Mouse (Mus musculus) lung, postnatal 14 days (tissue): ENCODE results near the gene Nr5a2.

Experiments
- DNase-seq: peaks from one replicate; pipeline ENCODE4 v3.0.0; 2021

The Nr5a2 gene

DNA sequence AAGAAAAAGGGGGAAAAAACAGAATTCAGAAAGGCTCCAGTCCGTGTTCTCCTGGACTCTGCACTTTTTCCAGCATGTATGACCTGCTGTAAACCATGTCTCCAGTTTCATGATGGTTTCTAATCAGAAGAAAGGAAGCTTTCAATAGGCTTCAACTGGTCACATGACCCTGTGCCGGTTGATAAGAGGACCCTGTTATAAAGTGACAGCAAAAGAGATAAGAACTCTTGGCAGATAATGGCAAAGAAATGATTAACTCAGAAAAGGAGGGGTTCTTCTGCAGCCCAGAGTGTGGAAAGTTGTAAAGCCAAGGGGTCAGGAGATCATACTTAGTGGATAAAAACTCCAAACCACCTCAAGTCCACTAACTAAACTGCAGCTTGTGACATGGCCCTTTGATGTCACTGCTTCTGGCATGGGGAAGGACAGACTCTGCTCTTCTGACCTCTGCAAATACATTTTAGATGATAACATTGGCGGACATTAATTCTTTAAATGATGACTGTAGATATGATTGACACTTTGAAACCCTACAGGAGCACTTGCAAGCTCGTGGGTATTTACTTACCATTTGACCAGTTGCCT lies at the start of gene Nr5a2:
Gene Nr5a2 (minus strand): TSS at position 21 of the 585 bp plus-strand sequence.
- DNase-seq, result no peak

DNA sequence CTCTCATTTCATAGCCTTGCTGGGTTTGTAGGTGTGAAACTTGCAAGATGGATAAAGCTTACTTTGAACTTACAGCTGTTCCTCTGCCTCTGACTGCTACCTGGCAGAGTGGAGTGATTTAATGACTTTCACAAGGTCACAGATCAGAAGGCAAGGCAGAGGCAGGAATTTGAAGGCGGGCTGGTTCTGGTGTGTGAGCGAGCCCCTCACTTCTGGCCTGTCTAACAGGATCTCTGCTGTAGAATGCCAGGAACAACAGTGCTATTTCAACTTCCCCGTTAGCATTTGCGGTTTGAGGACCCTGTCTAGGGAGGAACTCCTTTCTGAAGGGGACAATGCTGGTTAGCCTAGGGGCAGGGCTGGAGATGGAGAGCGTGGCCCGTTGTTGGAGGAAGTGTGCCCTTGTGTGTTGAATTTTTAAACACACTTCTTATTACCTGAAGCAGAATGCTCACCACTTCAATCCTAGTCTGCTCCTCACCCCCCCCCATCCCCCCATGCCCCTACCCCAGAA lies 48.5 kb upstream of the Nr5a2 start:
- no peak for DNase-seq

DNA sequence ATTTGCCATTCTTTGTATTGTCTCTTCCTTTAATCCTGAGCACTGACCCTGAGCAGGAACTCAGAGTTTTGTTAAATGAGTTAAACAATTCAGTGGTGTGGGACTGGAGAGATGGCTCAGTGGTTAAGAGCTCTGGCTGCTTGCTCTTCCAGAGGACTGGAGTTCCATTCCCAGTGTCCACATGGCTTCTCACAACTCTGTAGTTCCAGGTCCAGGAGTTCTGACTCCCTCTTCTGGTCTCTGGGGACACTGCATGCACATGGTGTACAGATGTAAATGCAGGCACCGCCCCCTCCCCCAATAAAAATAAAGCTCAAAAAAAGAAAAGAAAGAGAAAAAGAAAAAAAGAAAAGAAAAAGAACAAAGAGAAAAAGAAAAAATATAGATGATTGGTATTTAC lies 43.6 kb upstream of the Nr5a2 start:
- DNase-seq, result no peak

DNA sequence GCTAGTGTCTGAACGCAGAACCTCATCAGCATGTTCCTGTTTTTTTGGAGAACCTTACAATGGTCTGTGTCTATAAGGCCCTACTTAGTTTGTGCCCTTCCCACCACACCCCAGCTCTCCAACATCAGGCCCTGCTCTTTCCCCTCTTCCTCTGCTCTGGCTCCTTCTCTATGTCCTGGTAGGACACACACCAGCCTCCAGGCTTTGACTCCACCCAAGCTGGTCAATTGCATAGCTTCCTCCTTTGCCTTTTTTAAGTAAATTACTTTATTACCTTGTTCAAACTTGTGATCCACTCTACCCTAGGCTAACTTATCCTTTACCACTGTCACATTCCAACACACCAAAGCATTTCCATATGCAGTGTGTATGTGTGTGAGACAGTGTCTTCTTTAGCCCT lies 42.9 kb upstream of the Nr5a2 start:
- DNase-seq, result no peak

DNA sequence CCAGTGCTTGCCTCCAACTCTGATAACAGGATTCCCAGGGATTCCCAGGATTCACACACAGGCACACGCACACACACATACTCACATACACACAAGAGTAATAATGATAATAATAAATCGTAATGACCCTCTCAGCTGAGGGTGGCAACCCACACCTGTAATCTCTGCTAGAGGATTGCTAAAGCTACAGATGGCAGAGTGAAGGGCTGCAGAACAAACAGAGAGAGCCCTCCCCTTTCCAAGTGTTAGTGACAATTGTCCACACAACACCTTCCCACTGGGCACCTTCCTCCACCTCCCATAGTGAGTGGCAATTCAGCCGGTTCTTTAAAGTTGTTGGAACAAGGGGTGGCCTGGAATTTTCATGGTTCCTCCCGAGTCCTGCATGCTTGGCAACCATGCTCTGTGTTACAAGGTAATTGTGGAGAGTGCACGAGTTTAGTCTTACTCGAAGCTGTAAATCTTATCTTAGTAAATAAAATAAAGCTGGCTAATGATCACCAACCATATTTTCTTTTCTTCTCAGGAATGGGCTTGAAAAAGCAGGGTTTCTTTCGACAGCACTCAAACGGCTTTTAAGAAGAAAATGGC lies 31.6 kb upstream of the Nr5a2 start:
- no peak for DNase-seq

DNA sequence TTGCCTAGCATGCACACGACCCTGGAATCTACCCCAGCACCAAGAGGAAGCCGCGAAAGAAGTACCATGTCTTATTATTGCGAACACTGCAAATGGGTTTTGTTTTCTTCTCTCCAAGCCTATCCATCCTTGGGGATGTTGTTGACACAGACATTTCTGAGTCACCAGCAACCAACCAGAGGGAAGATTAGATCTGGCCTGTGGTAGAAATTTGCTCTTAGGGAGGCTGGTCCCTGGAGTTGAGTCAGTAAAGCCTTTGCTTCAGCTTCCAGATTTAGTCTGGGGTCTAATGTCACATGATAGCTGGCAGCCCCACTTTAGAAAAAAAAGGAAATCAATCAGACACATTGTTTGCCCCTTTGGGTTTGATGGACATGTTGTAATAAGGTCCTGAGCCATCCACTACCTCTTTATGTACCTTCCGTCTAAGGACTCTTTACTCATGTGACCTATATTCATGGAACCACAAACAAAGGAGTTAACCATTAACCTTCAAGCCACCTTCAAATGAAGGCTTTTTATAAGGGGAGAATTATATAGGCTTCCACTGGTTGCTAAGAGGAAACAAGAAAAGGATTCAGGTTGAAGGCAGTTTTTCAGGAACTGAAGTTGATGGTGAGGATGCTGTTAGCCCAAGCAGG lies 20.1 kb upstream of the Nr5a2 start:
- DNase-seq, result no peak

DNA sequence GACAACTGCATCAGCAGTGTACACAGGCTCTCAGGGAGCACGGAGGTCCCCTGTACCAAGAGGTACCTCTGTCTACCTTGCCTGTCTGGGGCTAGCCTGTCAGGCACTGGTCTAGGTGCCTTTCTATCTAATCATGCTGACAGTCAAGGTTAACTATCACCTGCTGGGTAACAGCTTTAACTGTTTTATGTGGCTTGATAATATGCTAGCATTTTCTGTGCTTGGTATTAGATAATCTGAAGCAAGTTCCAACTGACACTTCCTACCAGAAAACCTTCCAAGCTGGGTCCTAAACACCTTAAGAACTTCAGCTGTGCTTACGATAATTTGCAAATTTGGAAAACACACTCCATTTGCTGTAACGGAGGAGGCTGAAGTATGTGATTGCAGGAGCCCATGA lies 17.6 kb upstream of the Nr5a2 start:
- no peak for DNase-seq

DNA sequence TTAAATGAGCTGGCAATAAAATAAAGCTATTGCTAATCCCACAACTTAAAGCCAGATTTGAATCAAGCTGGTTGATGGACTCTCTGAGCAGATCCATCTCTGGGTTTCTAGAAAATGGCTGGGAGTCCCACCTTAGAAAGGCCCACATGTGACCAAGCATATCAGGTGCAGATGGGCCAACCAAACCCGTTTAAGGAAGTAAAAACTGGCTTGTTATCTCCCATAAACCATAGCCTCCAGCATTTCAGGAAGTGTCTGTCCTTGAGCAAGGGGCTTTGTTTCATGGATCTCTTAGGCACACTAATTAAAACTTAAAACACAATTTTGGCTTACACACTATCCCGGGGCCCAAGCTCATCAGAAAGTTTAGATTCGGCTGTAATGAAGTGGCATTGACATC lies 13.8 kb upstream of the Nr5a2 start:
- DNase-seq, result no peak

DNA sequence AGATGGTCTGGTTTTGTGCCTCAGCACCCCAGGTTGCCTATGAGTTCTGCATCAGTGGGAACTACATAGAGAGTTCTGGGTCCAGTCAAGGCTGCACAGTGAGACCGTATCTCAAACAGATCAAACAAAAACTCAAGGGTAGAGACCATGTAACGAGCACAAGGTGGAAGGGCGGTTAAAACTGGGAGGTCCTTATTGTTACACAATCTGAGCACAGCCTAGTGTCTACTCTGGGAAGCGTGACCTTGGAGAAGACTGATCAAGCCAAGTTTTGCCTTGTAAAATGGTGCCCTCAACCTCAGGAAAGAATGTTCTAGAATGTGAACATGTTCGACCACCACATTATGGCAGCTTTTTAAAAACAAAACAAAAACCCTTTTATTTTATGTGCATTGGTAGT lies 12.8 kb upstream of the Nr5a2 start:
- DNase-seq, result no peak

DNA sequence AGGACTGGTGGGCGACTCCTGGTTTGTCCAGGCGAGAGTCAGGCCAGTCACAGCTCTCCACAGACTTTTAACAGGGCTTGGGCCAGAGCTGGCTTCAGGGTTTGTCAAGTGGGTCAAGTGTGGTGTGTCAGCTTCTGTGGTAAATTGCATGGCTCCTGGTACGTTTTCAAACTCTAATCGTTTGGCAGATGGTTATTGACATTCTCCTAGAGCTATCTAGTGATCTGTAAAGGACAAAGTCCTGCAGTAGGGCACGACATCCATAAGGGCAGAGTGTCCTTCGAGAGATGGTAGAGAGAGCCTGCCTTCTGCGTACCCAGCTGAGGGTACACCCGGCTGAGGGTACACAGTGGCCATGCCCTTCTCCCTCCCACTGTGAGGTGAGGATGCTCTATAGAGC lies 10.7 kb upstream of the Nr5a2 start:
- DNase-seq, result no peak

DNA sequence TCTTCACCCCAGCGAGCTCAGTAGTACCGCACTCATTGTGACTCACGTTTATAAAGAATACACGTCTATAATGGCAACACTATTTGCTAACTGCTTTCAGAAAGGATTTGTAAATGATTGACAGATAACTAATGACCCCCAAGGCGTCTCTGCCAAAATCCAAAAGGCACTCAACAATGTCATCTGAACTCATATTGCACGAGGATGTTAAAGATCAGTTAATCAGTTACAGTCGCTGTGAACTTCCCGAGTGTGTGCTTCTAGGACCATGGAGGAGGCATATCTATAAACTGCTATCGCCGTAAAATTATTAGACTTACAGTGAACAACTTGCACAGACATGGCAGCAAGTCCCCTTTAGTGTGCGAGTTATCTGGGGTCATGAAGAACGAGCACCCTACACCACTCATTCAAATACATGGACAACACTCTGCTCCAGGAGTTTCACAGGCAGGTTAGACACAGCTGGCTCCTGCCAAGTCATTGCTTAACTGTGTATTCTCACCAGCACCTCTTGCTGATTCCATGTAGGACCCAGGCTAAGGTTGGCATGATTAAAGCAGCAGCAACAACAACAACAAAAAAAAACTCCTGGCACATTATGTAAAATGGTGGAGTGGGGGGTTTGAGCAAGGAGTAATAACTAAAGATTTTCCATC lies 6.6 kb upstream of the Nr5a2 start:
- no peak for DNase-seq

DNA sequence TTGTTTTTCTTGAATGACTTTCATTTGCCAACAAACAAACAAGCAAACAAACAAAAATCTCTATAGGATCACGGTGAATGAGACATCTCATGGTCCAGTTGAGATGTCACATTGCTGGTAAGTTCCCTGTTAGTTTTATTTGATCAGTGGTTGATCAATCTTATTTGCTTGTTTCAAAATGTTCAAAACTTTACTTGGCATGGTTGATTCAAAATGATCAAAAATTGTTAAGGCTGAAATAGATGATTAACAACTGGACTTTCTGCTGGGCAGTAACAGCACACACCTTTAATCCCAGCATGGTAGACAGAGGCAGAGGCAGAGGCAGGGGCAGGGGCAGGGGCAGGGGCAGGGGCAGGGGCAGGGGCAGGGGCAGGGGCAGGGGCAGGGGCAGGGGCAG lies 757 bp downstream of the Nr5a2 start:
- DNase-seq, result no peak

DNA sequence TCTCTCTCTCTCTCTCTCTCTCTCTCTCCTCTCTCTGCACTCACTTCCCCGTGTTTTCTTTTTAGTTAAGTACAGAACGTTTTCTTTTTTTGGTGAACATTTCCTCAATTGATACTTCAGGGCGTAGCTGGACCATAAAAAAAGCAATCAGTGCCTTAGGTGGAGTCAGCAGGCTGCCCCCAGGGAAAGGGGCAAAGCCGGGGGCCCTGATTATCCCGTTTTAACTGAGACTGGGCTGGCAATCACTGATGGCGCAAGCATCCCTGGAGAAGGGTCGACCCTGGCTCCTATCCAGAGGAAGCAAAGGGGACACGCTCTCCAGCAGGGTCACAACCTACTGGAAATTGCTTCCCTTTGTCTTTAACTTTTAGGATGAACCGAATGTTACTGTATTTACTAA lies 1.6 kb downstream of the Nr5a2 start:
- DNase-seq, result no peak

DNA sequence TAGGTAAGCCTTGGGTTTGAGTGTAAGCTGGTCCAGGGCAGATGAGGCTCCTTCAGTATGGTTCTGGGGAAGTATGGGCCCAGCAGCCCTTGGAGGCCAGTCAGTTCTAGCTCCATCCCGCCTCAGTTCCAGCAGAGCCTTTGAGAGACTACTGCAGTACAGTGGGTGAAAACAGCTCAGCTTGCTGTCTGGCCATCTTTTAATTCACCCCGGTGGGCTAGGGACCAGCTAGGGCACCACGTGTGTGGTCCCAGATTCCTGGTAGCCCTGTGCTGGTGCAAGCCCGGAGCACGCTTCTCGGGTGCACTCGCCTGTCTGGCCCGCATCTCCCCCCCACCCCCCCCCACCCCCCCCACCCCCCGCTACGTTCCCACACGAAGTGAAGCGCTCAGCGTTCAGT lies 2.1 kb downstream of the Nr5a2 start:
- DNase-seq, result no peak

DNA sequence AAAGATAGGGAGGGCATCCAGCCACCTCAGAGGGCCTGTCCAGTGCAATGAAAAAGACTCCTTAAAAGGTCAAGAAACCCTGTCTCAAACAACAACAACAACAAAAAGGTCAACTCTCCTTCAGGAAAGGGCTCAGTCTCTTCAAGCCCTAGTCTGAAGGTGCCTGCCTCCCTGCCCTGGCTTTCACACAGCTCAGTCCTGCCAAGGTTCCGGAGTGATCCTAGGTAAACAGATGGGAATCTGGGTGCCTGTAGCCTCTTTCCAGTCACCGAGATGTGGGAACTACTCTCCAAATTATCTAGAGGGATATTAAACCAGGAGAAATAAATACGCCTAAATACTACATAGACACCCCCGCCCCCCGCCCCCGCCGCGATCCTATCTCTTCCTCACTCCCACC lies 2.6 kb downstream of the Nr5a2 start:
- DNase-seq, result no peak

DNA sequence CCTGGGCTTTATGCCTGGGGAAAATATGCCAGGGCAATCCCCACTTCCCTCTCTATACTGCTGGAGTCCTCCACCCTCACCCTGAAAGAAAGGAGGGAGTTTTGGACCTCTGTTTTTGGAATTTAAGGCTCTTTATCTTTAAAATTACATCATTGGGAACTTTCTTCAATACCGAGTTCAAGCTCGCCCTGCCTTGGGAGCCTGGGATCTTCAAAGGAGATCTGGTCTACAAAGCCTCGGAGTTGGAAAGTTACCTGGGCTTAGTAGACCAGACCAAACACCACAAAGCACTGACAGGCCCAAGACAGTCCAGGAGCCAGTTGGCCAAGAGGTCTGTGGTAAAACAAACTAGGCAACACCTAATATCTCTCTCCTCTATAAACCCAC lies 6.1 kb downstream of the Nr5a2 start:
- no peak for DNase-seq

DNA sequence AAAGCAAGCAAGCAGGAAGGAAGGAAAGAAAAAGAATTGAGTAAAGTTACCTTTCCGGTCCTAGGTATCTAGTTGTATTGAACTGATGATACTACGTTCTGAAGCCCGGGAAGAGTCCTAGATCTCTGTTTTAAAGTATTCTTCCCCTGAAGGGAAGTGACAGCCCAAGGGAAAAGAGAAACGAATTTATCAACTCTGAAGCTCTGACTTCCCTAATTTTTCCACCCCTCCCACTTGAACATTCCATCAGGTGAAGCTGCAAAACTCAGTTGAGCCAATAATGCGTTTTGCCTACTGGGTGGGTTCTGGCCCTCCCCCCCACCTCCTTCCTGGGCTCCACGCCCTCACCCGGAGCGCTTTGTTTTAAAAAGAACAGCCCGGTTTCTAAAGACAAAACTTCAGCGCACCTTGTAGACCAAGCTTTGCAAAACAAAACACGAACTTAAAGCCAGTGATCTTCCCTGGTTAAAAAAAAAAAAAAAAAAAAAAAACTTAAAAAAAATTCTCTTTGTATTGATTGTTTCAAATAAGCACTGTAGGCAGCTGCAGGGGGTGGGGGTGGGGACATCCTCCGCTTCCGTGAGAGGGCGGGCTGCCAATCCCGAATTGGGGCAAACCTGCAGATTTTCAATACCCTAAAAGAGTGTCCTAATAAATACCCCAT lies 6.7 kb downstream of the Nr5a2 start:
- DNase-seq, result no peak

DNA sequence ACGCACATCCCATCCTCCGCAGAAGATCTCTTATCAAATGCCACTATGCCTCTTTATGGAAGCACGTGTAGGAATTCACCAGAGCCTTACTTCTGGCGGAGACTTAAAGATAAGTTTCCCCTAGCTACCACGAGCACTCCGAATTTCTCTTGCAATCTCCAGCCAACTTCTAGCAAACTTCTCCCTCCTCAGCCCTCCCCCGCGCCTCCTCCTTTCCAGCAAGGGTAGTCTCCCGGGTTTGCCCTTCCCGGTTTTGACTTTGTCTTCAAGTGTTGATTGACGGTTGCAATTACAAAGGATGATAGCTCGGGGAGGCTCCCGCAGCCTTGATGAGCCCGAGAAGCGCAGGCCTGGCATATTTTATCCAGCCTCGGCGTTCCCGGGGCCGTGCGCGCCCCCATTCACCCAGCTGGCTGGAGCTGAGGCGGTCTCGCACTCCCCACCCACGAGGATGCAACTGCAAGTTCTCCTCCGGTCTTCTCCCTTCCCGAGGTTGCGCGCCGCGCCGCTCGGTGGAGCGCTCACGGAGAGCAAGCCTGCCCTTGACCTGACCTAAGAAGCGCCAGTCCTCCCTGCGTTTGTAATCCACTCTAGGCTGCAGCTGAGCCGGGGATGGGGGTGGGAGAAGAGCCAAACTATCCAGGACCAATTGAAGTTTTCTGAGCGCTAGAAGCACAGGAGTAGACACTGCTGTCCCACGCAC lies 7.5 kb downstream of the Nr5a2 start:
- no peak for DNase-seq

DNA sequence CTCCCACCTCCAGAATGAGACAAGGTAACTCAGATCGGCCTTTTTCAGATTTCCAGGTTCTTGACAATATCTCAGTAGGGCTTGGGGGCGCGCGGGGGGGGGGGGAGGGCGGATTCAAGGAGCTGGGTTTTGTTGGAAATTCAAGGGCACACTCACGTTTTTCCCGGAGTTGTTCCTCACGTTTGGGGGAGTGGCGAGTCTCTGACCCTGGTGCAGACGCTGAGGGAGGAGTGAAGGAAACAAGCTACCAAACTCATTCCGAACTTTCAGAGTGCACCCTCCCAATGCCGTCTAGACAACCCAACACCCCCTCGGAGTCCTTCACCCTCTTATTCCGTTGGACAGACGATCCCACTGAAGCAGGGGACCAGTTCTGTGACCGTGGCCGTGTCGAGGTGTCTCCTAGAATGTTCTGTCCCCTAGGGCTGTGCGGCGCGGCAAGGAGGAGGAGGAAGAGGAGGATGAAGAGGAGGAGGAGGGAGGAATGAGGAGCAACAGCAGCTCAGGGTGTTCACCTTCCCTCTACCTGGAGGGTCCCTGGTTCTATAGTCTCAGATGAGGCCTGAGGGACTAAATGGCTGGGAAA lies 8.2 kb downstream of the Nr5a2 start:
- DNase-seq, result no peak

DNA sequence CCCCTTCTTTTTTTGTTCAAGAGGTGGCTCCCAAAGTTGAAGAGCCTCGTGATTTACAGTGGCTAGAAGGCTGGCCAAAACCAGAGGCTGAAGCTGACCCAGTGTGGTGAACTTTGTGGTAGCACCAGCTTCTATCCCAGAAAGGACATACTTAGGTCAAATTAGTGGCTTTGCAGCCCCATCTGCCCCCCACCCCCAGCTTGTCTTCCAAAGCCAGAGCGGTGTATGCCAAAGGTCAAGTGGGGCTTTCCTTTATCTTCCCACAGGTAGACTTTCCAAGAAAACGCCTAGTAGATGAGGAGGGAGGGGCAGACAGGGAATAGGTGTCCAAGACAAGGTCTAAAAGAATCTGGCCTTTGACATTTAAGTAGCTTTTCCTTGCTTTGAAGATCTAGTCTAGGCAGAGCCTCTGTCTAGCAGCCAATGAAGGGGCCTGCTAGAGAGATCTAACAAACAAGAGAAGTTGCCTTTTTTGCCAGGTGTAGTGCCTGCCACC lies 9.0 kb downstream of the Nr5a2 start:
- DNase-seq, result no peak

DNA sequence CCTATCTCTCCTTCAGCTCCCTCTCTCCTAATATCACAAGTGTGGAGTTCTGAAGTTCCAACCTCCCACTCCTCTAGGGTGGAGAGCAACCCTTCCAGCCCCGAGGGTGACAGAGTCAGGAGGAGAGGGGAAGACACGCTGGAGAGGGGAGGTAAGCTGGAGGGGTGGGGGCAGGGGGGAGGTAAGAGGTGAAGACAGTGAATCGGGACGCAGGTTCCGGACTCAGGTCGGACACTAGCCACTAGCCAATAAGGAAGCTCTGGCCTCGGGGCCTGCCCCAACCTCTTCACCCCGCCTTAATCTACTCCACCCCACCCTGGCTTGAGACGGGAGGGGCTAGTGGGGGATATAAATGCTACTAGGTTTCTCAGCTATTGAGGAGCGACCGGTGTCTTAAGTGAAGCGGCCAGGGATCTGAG lies 10.9 kb downstream of the Nr5a2 start:
- no peak for DNase-seq
